Comparison of ENCODE assay signal across 10 mouse cellular contexts in the genomic region with DNA sequence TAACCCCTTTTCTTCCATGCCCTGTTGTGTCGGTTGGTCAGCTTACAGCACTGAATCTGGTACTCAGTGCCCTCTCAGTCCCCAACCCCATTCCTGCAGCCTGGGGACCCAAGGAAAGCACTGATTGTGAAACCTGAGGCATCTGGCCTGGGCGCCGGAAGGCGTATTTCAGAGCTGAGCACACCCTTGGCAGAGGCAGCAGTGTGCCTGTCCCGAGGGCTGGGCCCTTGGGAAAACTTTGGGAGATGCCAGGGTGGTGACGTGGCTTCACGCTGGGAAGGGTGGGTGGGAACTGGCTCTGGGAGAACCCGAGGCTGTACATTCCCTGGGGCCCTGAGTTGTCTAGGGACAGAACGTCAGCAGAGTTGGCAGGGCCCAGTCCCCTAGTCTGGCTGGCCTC.
A peak's percentile ranks its signal among the peaks of the same experiment; 100 is the strongest.
DNase-seq lines count a peak whose midpoint lies in the region; ATAC-seq and TF ChIP-seq lines count a peak whose summit lies in the region.
"Had no signal": no experiment of that assay in that cellular context is flagged by ENCODE, and none has a peak within 500 bp of the region (broad histone marks: within the 10 kb centered on the region; RNA-seq: fewer than 3 reads in every experiment).

No protein-coding gene starts in this region.

- H3K27ac ChIP-seq in heart, adult 2 months = peak overlapping the region; percentile 58
- no peak overlapping the region for H3K27ac ChIP-seq in heart, embryonic 10.5 days
- 0 out of 2 replicates have a peak overlapping the region, but pooled peaks have one; percentile 6 for H3K27ac ChIP-seq in brown adipose tissue, adult 24 weeks (replicated peaks; ENCODE audit: low read depth, low read length)
- peak overlapping the region; percentile 52; the same call in 1 of the 2 replicates for H3K27ac ChIP-seq in heart, postnatal 0 days (ENCODE audit: low read depth)
- no peak overlapping the region for H3K27ac ChIP-seq in liver, embryonic 11.5 days (ENCODE audit: low read depth, low read length)
- H3K27ac ChIP-seq: embryonic facial prominence, embryonic 13.5 days had no signal

- no peak for ATAC-seq in heart, postnatal 0 days (ENCODE audit: insufficient read depth, low read depth)
- no peak for ATAC-seq in liver, embryonic 11.5 days (replicated peaks; ENCODE audit: low FRiP score)

- WGBS in heart, adult 2 months = 40% methylated on average over 9 of the region's 9 CpGs
- WGBS in heart, embryonic 10.5 days = 81% methylated on average over 9 of the region's 9 CpGs
- WGBS in heart, postnatal 0 days = 61% methylated on average over 9 of the region's 9 CpGs
- 80% methylated on average over 9 of the region's 9 CpGs for WGBS in liver, embryonic 11.5 days

- intact Hi-C loops in heart, adult 2 months (cut with DNase I) = loop anchor here (5.0 kb wide), 3 partner anchors 42 to 93 kb away; a partner anchor contains a TSS

- no peak overlapping the region for H3K4me2 ChIP-seq in heart, postnatal 0 days (ENCODE audit: low read depth, low read length)
- no peak overlapping the region for H3K4me2 ChIP-seq in liver, embryonic 11.5 days
- H3K4me2 ChIP-seq: embryonic facial prominence, embryonic 13.5 days had no signal

- no peaks in the 10 kb centered on the region for H3K36me3 ChIP-seq in heart, adult 2 months (ENCODE audit: control insufficient read depth, insufficient read depth, low read length)
- H3K36me3 ChIP-seq in heart, embryonic 10.5 days = no peaks in the 10 kb centered on the region
- no peaks in the 10 kb centered on the region for H3K36me3 ChIP-seq in heart, postnatal 0 days (replicated peaks; ENCODE audit: control insufficient read depth, insufficient read depth, low read length)
- H3K36me3 ChIP-seq in liver, embryonic 11.5 days (ENCODE audit: control insufficient read depth, insufficient read depth, low read length) = no peaks in the 10 kb centered on the region
- H3K36me3 ChIP-seq: embryonic facial prominence, embryonic 13.5 days had no signal

- H3K79me2 ChIP-seq in heart, adult 2 months (replicated peaks; ENCODE audit: control insufficient read depth, insufficient read depth, low read length) = no peaks in the 10 kb centered on the region

- peak; percentile 77 to 87 for DNase-seq in heart, adult 2 months
- DNase-seq in heart, embryonic 10.5 days (ENCODE audit: low spot score) = no peak
- DNase-seq in heart, postnatal 0 days (ENCODE audit: low spot score) = no peak
- DNase-seq in lung, postnatal 4 days = peak; percentile 57 to 81
- no peak for DNase-seq in liver, embryonic 11.5 days (ENCODE audit: low spot score)
- DNase-seq in layer of hippocampus, adult 9-10 months (ENCODE audit: low spot score) = no peak
- no peak for DNase-seq in cerebellum, postnatal 10 days
- DNase-seq: kidney, adult 11 months had no signal

- TF ChIP-seq CTCF in heart, adult 2 months (IDR thresholded peaks at IDR 0.05) = no peak
- no peak for TF ChIP-seq CTCF in heart, postnatal 0 days (IDR thresholded peaks at IDR 0.05; ENCODE audit: low read depth)

- H3K9ac ChIP-seq in heart, adult 2 months (ENCODE audit: low read depth, low read length) = no peak overlapping the region
- H3K9ac ChIP-seq in heart, postnatal 0 days (replicated peaks; ENCODE audit: low read depth, low read length) = no peak overlapping the region
- H3K9ac ChIP-seq in liver, embryonic 11.5 days (ENCODE audit: low read depth, low read length) = no peak overlapping the region
- H3K9ac ChIP-seq: embryonic facial prominence, embryonic 13.5 days had no signal

- no peaks in the 10 kb centered on the region for H3K27me3 ChIP-seq in heart, adult 2 months (ENCODE audit: control insufficient read depth, insufficient read depth, low read length)
- peaks cover 24% of the 10 kb centered on the region for H3K27me3 ChIP-seq in heart, embryonic 10.5 days (ENCODE audit: insufficient read depth, poor library complexity, severe bottlenecking)
- no peaks in the 10 kb centered on the region for H3K27me3 ChIP-seq in heart, postnatal 0 days (ENCODE audit: control insufficient read depth, insufficient read depth, low read length)
- H3K27me3 ChIP-seq in liver, embryonic 11.5 days (replicated peaks; ENCODE audit: control insufficient read depth, insufficient read depth, low read length) = no peaks in the 10 kb centered on the region
- H3K27me3 ChIP-seq: embryonic facial prominence, embryonic 13.5 days had no signal

- no peak for TF ChIP-seq POLR2A in heart, adult 2 months (IDR thresholded peaks at IDR 0.05; ENCODE audit: insufficient read depth, low read depth, low read length)

- TF ChIP-seq EP300 in heart, adult 2 months (IDR thresholded peaks at IDR 0.05; ENCODE audit: insufficient read depth, low read depth, low read length) = peak; percentile 82; the same call in 1 of the 2 replicates
- no peak for TF ChIP-seq EP300 in heart, postnatal 0 days (IDR thresholded peaks at IDR 0.05; ENCODE audit: low read depth)

- H3K4me1 ChIP-seq in heart, adult 2 months (ENCODE audit: control insufficient read depth, insufficient read depth, low read length) = peaks cover 25% of the 10 kb centered on the region
- peaks cover 24% of the 10 kb centered on the region; the same call in 1 of the 2 replicates for H3K4me1 ChIP-seq in heart, embryonic 10.5 days
- H3K4me1 ChIP-seq in brown adipose tissue, adult 24 weeks (ENCODE audit: control insufficient read depth, insufficient read depth, insufficient read length, low read length) = peaks cover 19% of the 10 kb centered on the region
- H3K4me1 ChIP-seq in heart, postnatal 0 days (ENCODE audit: control insufficient read depth, insufficient read depth) = peaks cover 49% of the 10 kb centered on the region
- H3K4me1 ChIP-seq in liver, embryonic 11.5 days (replicated peaks; ENCODE audit: control insufficient read depth, insufficient read depth, low read length) = no peaks in the 10 kb centered on the region

- H3K9me3 ChIP-seq in heart, embryonic 10.5 days = no peaks in the 10 kb centered on the region
- no peaks in the 10 kb centered on the region for H3K9me3 ChIP-seq in heart, postnatal 0 days (replicated peaks; ENCODE audit: control insufficient read depth, low read length)
- no peaks in the 10 kb centered on the region for H3K9me3 ChIP-seq in liver, embryonic 11.5 days (ENCODE audit: control insufficient read depth, low read length)
- H3K9me3 ChIP-seq: embryonic facial prominence, embryonic 13.5 days had no signal

- no peak overlapping the region for H3K4me3 ChIP-seq in heart, adult 2 months
- H3K4me3 ChIP-seq in heart, embryonic 10.5 days = no peak overlapping the region
- no peak overlapping the region for H3K4me3 ChIP-seq in brown adipose tissue, adult 24 weeks (ENCODE audit: insufficient read depth, low read depth, low read length)
- no peak overlapping the region for H3K4me3 ChIP-seq in heart, postnatal 0 days (ENCODE audit: low read depth, low read length)
- H3K4me3 ChIP-seq in liver, embryonic 11.5 days (ENCODE audit: low read depth, low read length) = no peak overlapping the region
- H3K4me3 ChIP-seq: embryonic facial prominence, embryonic 13.5 days had no signal

Comparison
In these comparisons a context has a peak if more than half of its experiments do, and no peak if none do; other contexts are left out.
1. DNase-seq: peak in heart, adult 2 months (2 of 2) and lung, postnatal 4 days (2 of 2); none in heart, embryonic 10.5 days (single experiment), heart, postnatal 0 days (single experiment), liver, embryonic 11.5 days (single experiment), layer of hippocampus, adult 9-10 months (single experiment) and cerebellum, postnatal 10 days (0 of 2).
2. H3K27ac ChIP-seq: peak in heart, adult 2 months (single experiment), brown adipose tissue, adult 24 weeks (single experiment) and heart, postnatal 0 days (single experiment); none in heart, embryonic 10.5 days (single experiment) and liver, embryonic 11.5 days (single experiment).